8 mouse cellular contexts compared by ENCODE assay signal in the genomic region with DNA sequence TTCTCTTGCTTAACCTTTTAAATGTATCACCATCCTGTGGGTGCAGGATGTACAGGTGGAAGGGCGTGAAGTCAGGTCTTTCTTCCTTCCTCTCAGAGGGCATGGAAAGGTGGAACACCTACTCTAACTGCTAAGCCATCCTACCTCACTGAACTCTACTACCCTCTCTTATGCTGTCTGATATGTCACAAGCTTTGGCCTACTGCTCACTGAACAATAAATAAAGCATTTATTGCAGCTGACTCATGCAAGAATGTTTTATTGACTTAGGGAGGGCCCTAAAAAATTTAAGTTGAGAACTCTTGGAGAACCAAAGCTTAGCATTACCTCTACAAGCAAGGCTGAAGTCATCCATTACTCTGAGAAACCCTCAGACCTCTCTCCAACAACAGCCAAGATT. TPM values are rescaled to one million over a fixed set of nuclear protein-coding genes. Genes with fewer than 3 reads are reported as not detected.
DNase-seq lines count a peak whose midpoint lies in the region; ATAC-seq and TF ChIP-seq lines count a peak whose summit lies in the region.

No protein-coding gene starts in this region.

- peaks cover 30% of the 10 kb centered on the region for H3K36me3 ChIP-seq in forebrain, embryonic 12.5 days (replicated peaks)
- no peaks in the 10 kb centered on the region; the same call in 1 of the 2 replicates for H3K36me3 ChIP-seq in intestine, embryonic 16.5 days (ENCODE audit: control insufficient read depth, insufficient read depth, low read length)
- peaks cover 19% of the 10 kb centered on the region for H3K36me3 ChIP-seq in neural tube, embryonic 12.5 days

- no peak overlapping the region for H3K27ac ChIP-seq in layer of hippocampus, adult 2 months
- H3K27ac ChIP-seq in forebrain, embryonic 12.5 days = no peak overlapping the region
- no peak overlapping the region for H3K27ac ChIP-seq in intestine, embryonic 16.5 days (ENCODE audit: low read length)
- no peak overlapping the region for H3K27ac ChIP-seq in neural tube, embryonic 12.5 days

- 0 out of 2 replicates have a peak overlapping the region, but pooled peaks have one; percentile 21 for H3K9ac ChIP-seq in forebrain, embryonic 12.5 days
- H3K9ac ChIP-seq in intestine, embryonic 16.5 days (ENCODE audit: low read depth, low read length) = no peak overlapping the region
- no peak overlapping the region for H3K9ac ChIP-seq in neural tube, embryonic 12.5 days

- no peak for DNase-seq in layer of hippocampus, adult 2 months (ENCODE audit: low spot score in 2 of 2)
- DNase-seq in layer of hippocampus, adult 9-10 months (ENCODE audit: low spot score) = no peak
- no peak for DNase-seq in layer of hippocampus, postnatal 10 days (ENCODE audit: low spot score in 2 of 2)
- DNase-seq in adrenal gland, postnatal 4 days (ENCODE audit: low spot score in 2 of 2) = no peak
- no peak for DNase-seq in adrenal gland, postnatal 10 days

- peak overlapping the region; percentile 26 for H3K4me3 ChIP-seq in layer of hippocampus, adult 2 months
- H3K4me3 ChIP-seq in forebrain, embryonic 12.5 days (replicated peaks) = peak overlapping the region; percentile 99; the same call in 1 of the 2 replicates
- H3K4me3 ChIP-seq in intestine, embryonic 16.5 days (ENCODE audit: low read length) = no peak overlapping the region; the same call in 1 of the 2 replicates
- no peak overlapping the region for H3K4me3 ChIP-seq in neural tube, embryonic 12.5 days

- peak overlapping the region; percentile 85 for H3K4me2 ChIP-seq in forebrain, embryonic 12.5 days
- peak overlapping the region; percentile 79; the same call in 1 of the 2 replicates for H3K4me2 ChIP-seq in intestine, embryonic 16.5 days (ENCODE audit: low read depth, low read length)
- H3K4me2 ChIP-seq in neural tube, embryonic 12.5 days (replicated peaks) = peak overlapping the region; percentile 91; the same call in 1 of the 2 replicates

- H3K9me3 ChIP-seq in forebrain, embryonic 12.5 days = no peaks in the 10 kb centered on the region
- H3K9me3 ChIP-seq in intestine, embryonic 16.5 days (ENCODE audit: control insufficient read depth, low read length) = no peaks in the 10 kb centered on the region
- no peaks in the 10 kb centered on the region for H3K9me3 ChIP-seq in neural tube, embryonic 12.5 days

- TF ChIP-seq CTCF in layer of hippocampus, adult 2 months (conservative IDR thresholded peaks at IDR 0.05) = no peak

- peaks cover 43% of the 10 kb centered on the region for H3K4me1 ChIP-seq in forebrain, embryonic 12.5 days
- peaks cover 40% of the 10 kb centered on the region for H3K4me1 ChIP-seq in intestine, embryonic 16.5 days (ENCODE audit: control insufficient read depth, insufficient read depth, low read length)
- H3K4me1 ChIP-seq in neural tube, embryonic 12.5 days = peaks cover 40% of the 10 kb centered on the region

- WGBS in forebrain, embryonic 12.5 days = 88% methylated on average over 1 of the region's 1 CpGs
- 75% methylated on average over 1 of the region's 1 CpGs for WGBS in intestine, embryonic 16.5 days
- 97% methylated on average over 1 of the region's 1 CpGs for WGBS in neural tube, embryonic 12.5 days

- H3K27me3 ChIP-seq in forebrain, embryonic 12.5 days = no peaks in the 10 kb centered on the region
- H3K27me3 ChIP-seq in intestine, embryonic 16.5 days (replicated peaks; ENCODE audit: control insufficient read depth, insufficient read depth, low read length) = no peaks in the 10 kb centered on the region
- H3K27me3 ChIP-seq in neural tube, embryonic 12.5 days (replicated peaks) = no peaks in the 10 kb centered on the region

- ATAC-seq in forebrain, embryonic 12.5 days (ENCODE audit: low FRiP score) = no peak
- ATAC-seq in intestine, embryonic 16.5 days = no peak
- ATAC-seq in neural tube, embryonic 12.5 days (ENCODE audit: low FRiP score, low read depth) = no peak

RNA-seq across cellular contexts. Expression of a gene that starts 2.7 kb away (rescaled TPM):
- total RNA-seq in layer of hippocampus, adult 2 months (2021) = 100 to 1,000 TPM; 238 to 248 TPM
- polyA plus RNA-seq in forebrain, embryonic 12.5 days (2016; fragmentation: Nextera tagmentation; extraction: Ambion mirVana) = 187 and 195 TPM in 2 replicates
- polyA plus RNA-seq in intestine, embryonic 16.5 days (2015; fragmentation: Nextera tagmentation; extraction: Ambion mirVana) = 90.4 and 92.6 TPM in 2 replicates
- 230 TPM in 2 replicates for polyA plus RNA-seq in neural tube, embryonic 12.5 days (2016; fragmentation: Nextera tagmentation; extraction: Ambion mirVana)
- 100 to 1,000 TPM; 259 to 316 TPM for total RNA-seq in layer of hippocampus, postnatal 10 days (2021)
- total RNA-seq in adrenal gland, postnatal 4 days (2021) = 100 to 1,000 TPM; 214 to 224 TPM
- 100 to 1,000 TPM; 228 to 254 TPM for total RNA-seq in adrenal gland, postnatal 10 days (2021)

RNA-seq across cellular contexts. Expression of a gene that starts 9.5 kb away (rescaled TPM):
- 10 to 100 TPM; 40.9 to 42.6 TPM for total RNA-seq in layer of hippocampus, adult 2 months (2021)
- 54.3 and 57.1 TPM in 2 replicates for polyA plus RNA-seq in forebrain, embryonic 12.5 days (2016; fragmentation: Nextera tagmentation; extraction: Ambion mirVana)
- polyA plus RNA-seq in intestine, embryonic 16.5 days (2015; fragmentation: Nextera tagmentation; extraction: Ambion mirVana) = 64.2 and 72.9 TPM in 2 replicates
- 54.1 and 55.6 TPM in 2 replicates for polyA plus RNA-seq in neural tube, embryonic 12.5 days (2016; fragmentation: Nextera tagmentation; extraction: Ambion mirVana)
- 10 to 100 TPM; 39.0 to 42.8 TPM for total RNA-seq in layer of hippocampus, postnatal 10 days (2021)
- total RNA-seq in adrenal gland, postnatal 4 days (2021) = 10 to 100 TPM; 54.4 to 59.8 TPM
- 100 to 1,000 TPM in 1 of 2 experiments, 10 to 100 TPM in 1; 90.7 to 114 TPM for total RNA-seq in adrenal gland, postnatal 10 days (2021)

RNA-seq across cellular contexts. Expression of a gene that starts 30.8 kb away (rescaled TPM):
- 100 to 1,000 TPM; 727 to 730 TPM for total RNA-seq in layer of hippocampus, adult 2 months (2021)
- polyA plus RNA-seq in forebrain, embryonic 12.5 days (2016; fragmentation: Nextera tagmentation; extraction: Ambion mirVana) = 1,436 and 1,463 TPM in 2 replicates
- polyA plus RNA-seq in intestine, embryonic 16.5 days (2015; fragmentation: Nextera tagmentation; extraction: Ambion mirVana) = 1,024 and 1,116 TPM in 2 replicates
- polyA plus RNA-seq in neural tube, embryonic 12.5 days (2016; fragmentation: Nextera tagmentation; extraction: Ambion mirVana) = 1,356 and 1,433 TPM in 2 replicates
- total RNA-seq in layer of hippocampus, postnatal 10 days (2021) = 100 to 1,000 TPM; 753 to 793 TPM
- total RNA-seq in adrenal gland, postnatal 4 days (2021) = 100 to 1,000 TPM; 219 to 273 TPM
- 100 to 1,000 TPM; 243 to 258 TPM for total RNA-seq in adrenal gland, postnatal 10 days (2021)

RNA-seq across cellular contexts. Expression of a gene that starts 34.3 kb away (rescaled TPM):
- 100 to 1,000 TPM; 103 to 104 TPM for total RNA-seq in layer of hippocampus, adult 2 months (2021)
- 90.5 and 97.1 TPM in 2 replicates for polyA plus RNA-seq in forebrain, embryonic 12.5 days (2016; fragmentation: Nextera tagmentation; extraction: Ambion mirVana)
- polyA plus RNA-seq in intestine, embryonic 16.5 days (2015; fragmentation: Nextera tagmentation; extraction: Ambion mirVana) = 124 and 141 TPM in 2 replicates
- 110 and 113 TPM in 2 replicates for polyA plus RNA-seq in neural tube, embryonic 12.5 days (2016; fragmentation: Nextera tagmentation; extraction: Ambion mirVana)
- 10 to 100 TPM; 51.1 to 61.8 TPM for total RNA-seq in layer of hippocampus, postnatal 10 days (2021)
- 10 to 100 TPM; 45.9 to 46.8 TPM for total RNA-seq in adrenal gland, postnatal 4 days (2021)
- 10 to 100 TPM; 86.6 to 97.6 TPM for total RNA-seq in adrenal gland, postnatal 10 days (2021)

RNA-seq across cellular contexts. Expression of a gene that starts 57.0 kb away (rescaled TPM):
- total RNA-seq in layer of hippocampus, adult 2 months (2021) = 100 to 1,000 TPM in 1 of 2 experiments, 10 to 100 TPM in 1; 91.4 to 102 TPM
- polyA plus RNA-seq in forebrain, embryonic 12.5 days (2016; fragmentation: Nextera tagmentation; extraction: Ambion mirVana) = 353 and 383 TPM in 2 replicates
- polyA plus RNA-seq in intestine, embryonic 16.5 days (2015; fragmentation: Nextera tagmentation; extraction: Ambion mirVana) = 67.9 and 121 TPM in 2 replicates
- polyA plus RNA-seq in neural tube, embryonic 12.5 days (2016; fragmentation: Nextera tagmentation; extraction: Ambion mirVana) = 314 and 343 TPM in 2 replicates
- 10 to 100 TPM; 63.6 to 77.0 TPM for total RNA-seq in layer of hippocampus, postnatal 10 days (2021)
- total RNA-seq in adrenal gland, postnatal 4 days (2021) = 10 to 100 TPM; 83.9 to 87.4 TPM
- total RNA-seq in adrenal gland, postnatal 10 days (2021) = 10 to 100 TPM; 67.1 to 70.7 TPM

Comparison
In these comparisons a context has a peak if more than half of its experiments do, and no peak if none do; other contexts are left out.
1. H3K4me3 ChIP-seq: peak in layer of hippocampus, adult 2 months (single experiment) and forebrain, embryonic 12.5 days (single experiment); none in intestine, embryonic 16.5 days (single experiment) and neural tube, embryonic 12.5 days (single experiment).
2. Peak in every context shown above with its lines, with median percentiles within 50 percentile points of each other: H3K4me2 ChIP-seq.